Mouse (Mus musculus): Measurements from ENCODE around the gene Zdhhc7. TPM values are rescaled to one million over a fixed set of nuclear protein-coding genes. Genes with fewer than 3 reads are reported as not detected.

Gene Zdhhc7
- polyA plus RNA-seq, 1 experiment, result 35.5 TPM

DNA sequence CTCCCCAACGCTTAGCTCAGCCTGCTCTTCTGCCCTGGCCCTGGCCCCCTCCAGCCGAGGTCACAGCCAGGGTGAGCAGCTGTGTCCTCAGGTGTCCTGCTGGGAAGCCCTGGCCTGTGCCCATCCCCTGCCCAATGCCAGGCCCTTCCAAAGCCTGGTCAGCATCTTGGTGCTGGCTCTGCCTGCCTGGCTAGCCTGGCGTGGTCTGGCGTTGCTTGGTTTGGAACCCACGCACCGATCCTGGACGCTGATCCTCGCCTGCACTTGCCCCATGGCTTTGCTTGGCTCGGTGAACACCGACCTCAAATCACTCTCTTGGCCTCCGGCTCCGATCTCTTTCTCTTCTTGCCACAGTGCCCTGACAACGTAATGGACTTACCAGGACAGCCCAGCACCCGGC is 38.5 kb downstream of the Zdhhc7 start:
- no peaks in the 10 kb centered on the region for H3K4me1 ChIP-seq (ENCODE audit: control insufficient read depth, insufficient read depth, low read length)
- H3K27ac ChIP-seq (ENCODE audit: insufficient read depth, low read length), result no peak overlapping the region
- TF ChIP-seq CTCF (IDR thresholded peaks at IDR 0.05; ENCODE audit: extremely low read depth, insufficient read depth, low read length), result no peak
- TF ChIP-seq POLR2A (IDR thresholded peaks at IDR 0.05; ENCODE audit: extremely low read depth, insufficient read depth, low read length), result no peak
- H3K4me3 ChIP-seq (ENCODE audit: insufficient read depth, low read length), result no peak overlapping the region

GRCm38 (mm10) chr8:120057078-120057477 is 44.2 kb downstream of the Zdhhc7 start:
- TF ChIP-seq POLR2A (IDR thresholded peaks at IDR 0.05; ENCODE audit: extremely low read depth, insufficient read depth, low read length) (no peak), CTCF (IDR thresholded peaks at IDR 0.05; ENCODE audit: extremely low read depth, insufficient read depth, low read length) (no peak)
- Histone ChIP-seq H3K27ac (ENCODE audit: insufficient read depth, low read length) (no peak overlapping the region), H3K4me3 (ENCODE audit: insufficient read depth, low read length) (no peak overlapping the region)

DNA sequence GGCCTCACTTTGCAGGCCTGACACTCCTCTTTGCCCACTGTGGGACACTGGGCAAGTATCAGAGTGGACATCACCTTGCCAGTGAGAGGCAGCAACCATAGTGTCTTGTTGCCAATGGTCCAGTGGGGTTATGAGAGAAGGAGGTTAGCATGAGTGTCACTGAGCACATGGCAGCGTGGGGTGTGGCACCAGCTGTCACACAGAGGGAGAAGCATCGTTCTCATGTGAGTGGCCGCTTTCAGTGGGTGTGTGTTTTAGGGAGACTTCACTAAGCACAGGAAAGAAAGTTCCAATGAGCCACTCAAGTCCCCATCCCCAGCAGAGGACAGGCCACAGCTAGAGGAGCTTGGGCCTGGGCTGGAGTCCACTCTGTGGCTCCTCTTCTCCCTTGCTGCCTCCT is 46.4 kb downstream of the Zdhhc7 start:
- H3K4me3 ChIP-seq (ENCODE audit: insufficient read depth, low read length), result no peak overlapping the region
- peaks cover 2% of the 10 kb centered on the region; the same call in 1 of the 2 replicates for H3K4me1 ChIP-seq (ENCODE audit: control insufficient read depth, insufficient read depth, low read length)
- TF ChIP-seq CTCF (IDR thresholded peaks at IDR 0.05; ENCODE audit: extremely low read depth, insufficient read depth, low read length) (no peak), POLR2A (IDR thresholded peaks at IDR 0.05; ENCODE audit: extremely low read depth, insufficient read depth, low read length) (no peak)
- H3K27ac ChIP-seq (ENCODE audit: insufficient read depth, low read length), result no peak overlapping the region

More at GRCm38 (mm10) chr8:120057078-120057477, 44.2 kb downstream of the Zdhhc7 start:
- H3K4me1 ChIP-seq (ENCODE audit: control insufficient read depth, insufficient read depth, low read length), result no peaks in the 10 kb centered on the region

GRCm38 (mm10) chr8:120052318-120052717 is 49.0 kb downstream of the Zdhhc7 start:
- TF ChIP-seq POLR2A (IDR thresholded peaks at IDR 0.05; ENCODE audit: extremely low read depth, insufficient read depth, low read length) (no peak), CTCF (IDR thresholded peaks at IDR 0.05; ENCODE audit: extremely low read depth, insufficient read depth, low read length) (no peak)
- no peak overlapping the region for H3K27ac ChIP-seq (ENCODE audit: insufficient read depth, low read length)
- no peak overlapping the region for H3K4me3 ChIP-seq (ENCODE audit: insufficient read depth, low read length)

GRCm38 (mm10) chr8:120051908-120052307 is 49.4 kb downstream of the Zdhhc7 start:
- Histone ChIP-seq H3K4me1 (ENCODE audit: control insufficient read depth, insufficient read depth, low read length) (peaks cover 2% of the 10 kb centered on the region; the same call in 1 of the 2 replicates), H3K4me3 (ENCODE audit: insufficient read depth, low read length) (no peak overlapping the region), H3K27ac (ENCODE audit: insufficient read depth, low read length) (no peak overlapping the region)
- TF ChIP-seq POLR2A (IDR thresholded peaks at IDR 0.05; ENCODE audit: extremely low read depth, insufficient read depth, low read length), result no peak
- TF ChIP-seq CTCF (IDR thresholded peaks at IDR 0.05; ENCODE audit: extremely low read depth, insufficient read depth, low read length), result no peak

More at GRCm38 (mm10) chr8:120052318-120052717, 49.0 kb downstream of the Zdhhc7 start:
- peaks cover 2% of the 10 kb centered on the region; the same call in 1 of the 2 replicates for H3K4me1 ChIP-seq (ENCODE audit: control insufficient read depth, insufficient read depth, low read length)

GRCm38 (mm10) chr8:120051006-120051405 is 50.3 kb downstream of the Zdhhc7 start:
- H3K4me3 ChIP-seq (ENCODE audit: insufficient read depth, low read length), result no peak overlapping the region
- no peak for TF ChIP-seq POLR2A (IDR thresholded peaks at IDR 0.05; ENCODE audit: extremely low read depth, insufficient read depth, low read length)
- no peak for TF ChIP-seq CTCF (IDR thresholded peaks at IDR 0.05; ENCODE audit: extremely low read depth, insufficient read depth, low read length)
- H3K27ac ChIP-seq (ENCODE audit: insufficient read depth, low read length), result no peak overlapping the region
- H3K4me1 ChIP-seq (ENCODE audit: control insufficient read depth, insufficient read depth, low read length), result peaks cover 3% of the 10 kb centered on the region; the same call in 1 of the 2 replicates

GRCm38 (mm10) chr8:120050376-120050775 is 50.9 kb downstream of the Zdhhc7 start:
- TF ChIP-seq CTCF (IDR thresholded peaks at IDR 0.05; ENCODE audit: extremely low read depth, insufficient read depth, low read length), result no peak
- no peak for TF ChIP-seq POLR2A (IDR thresholded peaks at IDR 0.05; ENCODE audit: extremely low read depth, insufficient read depth, low read length)
- Histone ChIP-seq H3K27ac (ENCODE audit: insufficient read depth, low read length) (no peak overlapping the region), H3K4me1 (ENCODE audit: control insufficient read depth, insufficient read depth, low read length) (peaks cover 4% of the 10 kb centered on the region; the same call in 1 of the 2 replicates), H3K4me3 (ENCODE audit: insufficient read depth, low read length) (no peak overlapping the region)

- no peak overlapping the region for H3K27ac ChIP-seq (ENCODE audit: insufficient read depth, low read length)
- peaks cover 4% of the 10 kb centered on the region; the same call in 1 of the 2 replicates for H3K4me1 ChIP-seq (ENCODE audit: control insufficient read depth, insufficient read depth, low read length)
- H3K4me3 ChIP-seq (ENCODE audit: insufficient read depth, low read length), result no peak overlapping the region
- TF ChIP-seq POLR2A (IDR thresholded peaks at IDR 0.05; ENCODE audit: extremely low read depth, insufficient read depth, low read length) (no peak), CTCF (IDR thresholded peaks at IDR 0.05; ENCODE audit: extremely low read depth, insufficient read depth, low read length) (no peak)
Measured at GRCm38 (mm10) chr8:120049949-120050348, 51.3 kb downstream of the Zdhhc7 start.

- Histone ChIP-seq H3K27ac (ENCODE audit: insufficient read depth, low read length) (peak overlapping the region; percentile 49), H3K4me3 (ENCODE audit: insufficient read depth, low read length) (no peak overlapping the region), H3K4me1 (ENCODE audit: control insufficient read depth, insufficient read depth, low read length) (peaks cover 4% of the 10 kb centered on the region; the same call in 1 of the 2 replicates)
- TF ChIP-seq CTCF (IDR thresholded peaks at IDR 0.05; ENCODE audit: extremely low read depth, insufficient read depth, low read length) (no peak), POLR2A (IDR thresholded peaks at IDR 0.05; ENCODE audit: extremely low read depth, insufficient read depth, low read length) (no peak)
Measured at GRCm38 (mm10) chr8:120046258-120047020, 54.8 kb downstream of the Zdhhc7 start.

- no peak for TF ChIP-seq CTCF (IDR thresholded peaks at IDR 0.05; ENCODE audit: extremely low read depth, insufficient read depth, low read length)
- TF ChIP-seq POLR2A (IDR thresholded peaks at IDR 0.05; ENCODE audit: extremely low read depth, insufficient read depth, low read length), result no peak
Measured at GRCm38 (mm10) chr8:120045471-120045870, 55.8 kb downstream of the Zdhhc7 start.

More at GRCm38 (mm10) chr8:120045471-120045870, 55.8 kb downstream of the Zdhhc7 start:
- H3K4me3 ChIP-seq (ENCODE audit: insufficient read depth, low read length), result no peak overlapping the region
- peaks cover 1% of the 10 kb centered on the region; the same call in 1 of the 2 replicates for H3K4me1 ChIP-seq (ENCODE audit: control insufficient read depth, insufficient read depth, low read length)
- H3K27ac ChIP-seq (ENCODE audit: insufficient read depth, low read length), result no peak overlapping the region
